Mouse (Mus musculus) neural tube, embryonic 10.5 days (tissue): ENCODE measurements around the gene Ppargc1a.

ENCODE experiments used
- DNase-seq: peaks from one replicate; pipeline ENCODE4 v3.0.0-alpha.2; 2017; ENCODE audit warnings: low spot score; ENCODE audit errors: extremely low spot score

Ppargc1a gene

GRCm38 (mm10) chr5:51552483-51553091, 14.9 kb downstream of the Ppargc1a start:
- DNase-seq, result peak; percentile 68

DNA sequence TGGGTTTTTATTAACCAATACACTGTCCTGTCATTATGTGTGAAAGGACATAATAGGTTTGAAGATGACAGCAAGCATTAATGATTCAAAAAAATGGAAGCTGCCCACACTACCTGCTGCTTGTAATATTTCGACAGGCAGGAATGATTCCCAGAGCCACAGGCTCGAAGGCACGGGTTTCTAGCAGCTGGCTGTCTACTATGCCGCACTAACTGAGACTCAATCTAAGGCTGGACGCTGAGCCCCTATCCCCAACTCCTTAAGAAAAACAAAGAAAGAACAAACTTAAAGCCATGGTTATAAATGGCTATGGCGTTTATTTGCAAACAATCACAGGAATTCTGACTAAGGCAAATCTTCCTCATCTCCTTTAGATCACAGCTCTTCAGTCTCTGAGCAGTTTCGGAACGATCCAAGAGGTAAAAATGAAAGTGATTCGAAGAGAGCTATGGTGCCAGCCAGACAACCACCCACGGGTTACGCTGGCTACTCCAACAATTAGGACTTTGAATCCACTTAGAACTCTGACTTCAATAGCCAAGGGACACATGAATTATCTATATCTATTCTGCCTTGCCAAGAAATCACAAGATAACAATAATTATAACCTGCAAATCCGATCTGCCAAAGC, 15.6 kb downstream of the Ppargc1a start:
- DNase-seq, result no peak

DNA sequence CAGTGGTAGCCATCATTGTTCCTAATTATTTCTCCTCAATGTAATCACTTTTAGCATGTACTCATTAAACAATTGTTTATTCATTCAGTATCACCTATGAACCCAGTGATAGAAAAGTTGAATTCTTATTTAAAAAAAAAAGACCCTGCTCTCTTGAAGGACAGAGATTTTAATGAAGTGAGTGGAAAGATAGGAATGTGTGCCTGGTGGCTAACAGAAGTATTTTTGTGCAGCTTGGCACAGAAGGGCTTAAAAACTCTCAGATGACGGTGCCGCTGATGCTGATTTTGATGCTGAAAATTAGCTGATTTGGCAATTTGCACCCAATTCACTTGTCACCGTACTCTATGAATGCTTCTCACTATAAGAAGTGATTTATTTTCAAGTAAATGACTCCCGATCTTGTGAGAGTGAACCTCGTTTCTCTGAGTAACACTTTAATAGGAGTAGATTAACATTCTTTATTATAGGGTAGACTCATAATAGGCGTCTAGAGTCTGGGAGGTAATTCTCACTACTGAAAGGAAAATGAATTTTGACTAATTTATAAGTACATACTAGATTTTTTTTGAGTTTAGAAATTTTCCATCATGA, 20.0 kb downstream of the Ppargc1a start:
- no peak for DNase-seq

DNA sequence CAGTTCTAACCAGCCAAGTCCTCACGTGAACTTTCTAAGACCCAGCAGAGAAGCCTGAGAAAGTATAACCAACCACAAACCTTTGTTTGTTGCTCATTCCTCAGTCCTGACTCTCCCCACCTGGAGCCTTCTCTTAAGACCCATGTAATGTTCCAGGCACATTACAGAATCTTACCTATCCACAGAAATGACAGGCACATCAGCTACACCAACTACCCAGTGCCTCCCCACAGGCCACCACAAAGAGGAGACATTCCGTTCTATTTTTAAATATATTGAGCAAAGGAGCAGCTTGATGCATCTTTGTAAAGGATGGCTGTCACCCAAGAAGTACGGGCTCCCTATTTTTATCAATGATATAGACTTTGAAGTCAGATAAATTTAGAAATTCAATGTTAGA, 20.7 kb downstream of the Ppargc1a start:
- DNase-seq, result no peak

DNA sequence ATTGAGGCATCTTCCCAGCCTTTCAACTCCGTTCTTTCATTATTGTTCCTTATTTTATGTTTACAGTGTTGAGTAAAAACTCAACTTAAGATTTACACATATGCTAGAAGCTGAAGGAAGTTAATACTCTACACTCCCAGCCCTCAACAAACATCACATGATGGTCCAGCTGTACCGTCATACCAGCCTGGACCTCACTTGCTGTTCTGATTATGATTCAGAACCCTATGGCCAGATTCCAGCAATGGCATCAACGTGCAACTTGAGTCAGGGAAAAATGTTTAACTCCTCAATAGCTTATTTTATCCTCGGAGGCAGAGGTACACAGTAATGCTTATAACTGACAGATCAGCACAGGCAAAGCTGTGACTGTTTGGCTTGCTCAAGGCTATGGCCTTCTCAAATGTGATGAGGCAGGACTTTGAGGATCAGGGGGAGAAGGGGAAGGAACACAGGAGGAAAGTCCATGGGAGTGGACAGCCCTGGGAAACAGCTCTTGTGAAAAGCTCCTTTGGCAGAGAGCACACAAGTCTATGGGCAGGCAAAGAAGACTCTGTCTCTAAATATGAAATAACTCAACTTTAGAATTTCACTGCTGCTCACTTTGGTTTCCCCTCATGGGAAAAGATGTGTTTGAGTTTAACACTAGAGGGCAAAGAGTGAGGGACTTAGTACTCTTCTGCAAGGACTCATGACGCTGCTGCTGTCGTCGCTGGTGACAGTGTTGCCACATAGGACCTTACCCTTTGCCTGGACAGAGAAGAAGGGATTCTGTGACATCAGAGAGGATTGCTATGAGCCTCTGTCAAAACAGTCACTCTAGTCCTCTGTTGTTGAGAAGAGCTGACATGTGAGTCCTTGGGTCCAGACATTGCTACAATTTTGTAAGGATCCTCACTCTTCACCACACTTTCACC, 22.1 kb downstream of the Ppargc1a start:
- no peak for DNase-seq

- no peak for DNase-seq
These were observed 23.3 kb downstream of the Ppargc1a start for GRCm38 (mm10) chr5:51544141-51544735.

GRCm38 (mm10) chr5:51541557-51541956, 26.0 kb downstream of the Ppargc1a start:
- DNase-seq, result no peak

GRCm38 (mm10) chr5:51540816-51541215, 26.7 kb downstream of the Ppargc1a start:
- no peak for DNase-seq

- DNase-seq, result no peak
These were observed 28.0 kb downstream of the Ppargc1a start for GRCm38 (mm10) chr5:51539563-51539962.

DNA sequence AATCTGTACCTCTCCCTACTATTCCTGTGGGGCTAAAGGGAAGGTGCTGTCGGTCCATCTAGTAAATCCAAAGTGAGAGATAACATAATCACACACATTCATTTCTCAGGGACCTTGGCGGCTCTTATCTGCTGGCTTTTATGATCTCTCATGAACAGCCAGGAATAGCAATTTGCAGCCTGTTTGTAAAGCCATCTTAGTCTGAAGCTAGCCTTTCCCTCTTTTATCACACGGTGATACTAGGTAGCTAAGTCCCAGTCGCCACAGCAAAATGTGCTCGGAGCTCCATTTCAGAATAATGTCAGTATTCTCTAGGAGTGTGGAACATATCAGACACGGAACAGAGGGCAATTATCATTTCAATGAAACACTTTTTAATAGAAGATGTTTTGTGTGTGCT, 29.2 kb downstream of the Ppargc1a start:
- no peak for DNase-seq

GRCm38 (mm10) chr5:51537646-51538030, 29.9 kb downstream of the Ppargc1a start:
- no peak for DNase-seq

- DNase-seq, result no peak
These were observed 30.4 kb downstream of the Ppargc1a start for GRCm38 (mm10) chr5:51537009-51537645.

DNA sequence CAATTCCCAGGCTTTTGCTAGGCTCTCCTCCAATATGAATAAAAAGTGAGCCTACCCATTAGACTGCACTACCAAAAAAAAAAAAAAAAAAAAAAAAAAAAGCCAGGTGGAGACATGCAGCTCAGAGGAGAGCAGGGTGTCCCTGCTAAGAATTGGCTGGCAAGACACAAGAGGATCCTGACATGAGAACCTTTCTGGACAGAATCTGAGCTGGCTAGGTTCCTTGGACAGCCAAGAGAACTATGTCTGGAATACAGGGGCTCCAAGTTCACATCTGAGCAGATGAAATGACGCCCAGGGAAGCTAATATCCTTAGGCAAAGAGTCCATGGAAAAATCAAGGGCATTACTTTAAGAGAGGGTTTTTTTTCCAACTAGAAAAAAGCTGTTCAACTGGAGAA, 33.1 kb downstream of the Ppargc1a start:
- DNase-seq, result no peak

DNA sequence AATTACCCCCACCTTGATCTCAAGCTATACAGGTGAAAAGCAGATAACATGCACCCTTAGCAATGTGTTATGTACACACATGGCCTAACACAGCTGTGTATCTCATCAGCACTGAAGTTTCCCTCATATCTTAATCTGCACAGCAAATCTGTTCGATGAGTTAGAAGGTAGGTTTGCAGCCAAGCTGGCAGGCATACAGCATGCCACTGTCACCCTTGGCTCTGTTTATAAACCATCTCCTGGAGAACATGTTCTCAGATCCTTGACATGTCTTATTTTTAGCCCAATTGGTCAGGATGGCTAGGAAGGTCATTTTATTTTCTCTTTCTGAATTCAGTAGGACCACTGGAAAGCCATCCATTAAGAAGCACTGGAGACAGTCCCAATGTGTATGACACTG, 36.2 kb downstream of the Ppargc1a start:
- DNase-seq, result no peak

GRCm38 (mm10) chr5:51529444-51529843, 38.1 kb downstream of the Ppargc1a start:
- DNase-seq, result no peak

DNA sequence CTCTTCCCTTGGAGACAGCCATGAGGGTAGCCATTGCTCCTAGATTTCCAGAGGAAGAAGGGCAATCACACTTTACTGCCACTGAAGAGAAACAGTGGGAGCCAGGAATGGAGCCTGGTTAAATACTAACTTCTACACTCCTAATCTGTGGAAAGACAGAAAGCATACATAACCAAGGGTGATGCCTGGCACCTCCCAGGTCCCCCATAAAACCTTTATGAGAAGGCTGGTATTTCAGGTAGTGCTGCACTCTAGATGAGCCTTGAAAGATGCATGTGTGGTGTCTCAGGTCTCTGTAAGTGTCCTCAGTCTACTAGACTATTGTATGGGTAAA, 39.4 kb downstream of the Ppargc1a start:
- no peak for DNase-seq

DNA sequence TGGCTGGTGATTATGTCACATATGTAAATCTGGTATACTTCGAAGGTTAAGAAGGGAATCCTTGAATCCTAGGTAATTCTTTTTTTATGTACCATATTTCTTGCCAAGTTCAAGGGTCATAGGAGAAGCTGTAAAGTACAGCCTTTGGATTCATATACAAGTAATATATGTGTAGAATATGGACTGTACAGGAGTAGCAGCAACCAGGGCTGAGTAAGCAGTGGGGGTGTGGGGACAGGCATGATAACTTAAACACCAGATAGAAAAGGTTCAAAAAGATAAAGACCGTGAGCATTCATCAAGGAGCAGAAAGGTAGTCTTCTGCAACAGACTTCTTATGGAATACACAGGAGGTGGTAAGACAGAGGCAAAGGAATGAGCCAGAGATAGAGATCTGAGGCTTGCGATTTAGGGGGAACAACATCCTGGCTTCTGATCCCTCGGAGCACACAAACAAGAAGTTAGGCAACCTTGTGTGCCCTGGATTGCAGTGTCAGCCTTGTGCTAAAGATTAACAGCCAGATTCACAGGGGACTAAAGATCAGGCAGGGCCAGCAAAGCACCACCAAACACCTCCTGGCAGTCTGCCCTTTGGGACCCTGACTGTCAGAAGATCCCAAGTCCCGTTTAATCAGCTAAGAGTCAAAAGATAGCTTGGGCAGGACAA, 39.9 kb downstream of the Ppargc1a start:
- DNase-seq, result no peak

- DNase-seq, result no peak
These were observed 41.7 kb downstream of the Ppargc1a start for GRCm38 (mm10) chr5:51525858-51526257.

GRCm38 (mm10) chr5:51520807-51521206, 46.7 kb downstream of the Ppargc1a start:
- no peak for DNase-seq

DNA sequence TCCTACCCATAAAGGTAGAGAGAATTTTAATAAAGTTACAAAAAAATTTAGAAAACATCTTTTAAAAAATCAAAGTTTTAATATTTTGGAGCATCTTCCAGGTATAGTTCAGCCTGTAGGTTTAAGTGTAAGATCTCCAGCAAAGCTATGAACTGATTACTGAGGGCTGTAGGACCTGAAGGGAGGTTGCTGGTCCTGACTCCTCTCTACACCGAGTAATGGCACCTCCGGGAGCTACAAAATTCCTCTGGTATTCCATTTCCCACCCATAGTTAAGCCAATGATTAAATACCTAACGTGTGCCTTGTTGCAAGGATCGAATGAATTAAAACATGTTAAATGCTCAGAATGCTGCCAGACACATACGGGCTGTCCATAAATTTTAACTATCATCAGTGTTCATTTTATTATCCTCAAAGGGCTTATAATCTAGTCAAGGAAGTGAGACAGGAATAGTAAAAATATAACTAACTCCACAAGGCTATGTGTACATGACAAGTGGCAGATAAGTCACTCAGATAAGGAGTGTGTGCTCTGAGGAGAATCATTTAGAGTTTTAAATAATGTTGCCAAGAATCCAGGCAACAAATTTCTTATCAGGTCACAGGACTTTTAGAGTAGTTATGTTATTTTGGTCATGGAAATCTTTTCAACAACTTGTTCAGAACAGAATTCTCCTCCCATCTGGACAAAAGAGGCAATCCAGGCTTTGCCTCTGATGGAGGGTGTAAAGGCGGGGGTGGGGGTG, 49.9 kb downstream of the Ppargc1a start:
- no peak for DNase-seq
